Mouse (Mus musculus) heart, postnatal 14 days (tissue): ENCODE results near the gene Agpat3. TPM values are rescaled to one million over a fixed set of nuclear protein-coding genes. Genes with fewer than 3 reads are reported as not detected.
"Not testable (repeated sequence)": the region's sequence is repeated elsewhere in the genome, so short reads cannot be mapped to it uniquely, and the experiment has no call there.

Experiments
- DNase-seq, 2 experiments: peaks; one replicate each; pipeline ENCODE4 v3.0.0; 2021 to 2022
- intact Hi-C: fragments of 180-260 bp; cut with DNase I; formaldehyde crosslinking; loops from one replicate; pipeline ENCODE4 v1.15.1; 2025
- total RNA-seq, 2 experiments: library from RNA; stranded (reverse); gene quantifications; 2 replicates each; pipeline ENCODE4 v1.2.3; 2021

Gene Agpat3
- total RNA-seq, 2 experiments from 2014 or later: 246 to 265 TPM

- intact Hi-C loops: no loop called here
- DNase-seq: no peak
Observed at GRCm38 (mm10) chr10:78365555-78365954, 13.3 kb upstream of the Agpat3 start.

GRCm38 (mm10) chr10:78364106-78364505, 11.8 kb upstream of the Agpat3 start:
- DNase-seq: no peak
- intact Hi-C loops: loop anchor here (5.0 kb wide), 1 partner anchor 42 kb away; no protein-coding TSS in a partner anchor

- DNase-seq: no peak
- intact Hi-C loops: loop anchor here (5.0 kb wide), 1 partner anchor 41 kb away; no protein-coding TSS in a partner anchor
Observed at GRCm38 (mm10) chr10:78363366-78363765, 11.1 kb upstream of the Agpat3 start.

GRCm38 (mm10) chr10:78361951-78362350, 9.7 kb upstream of the Agpat3 start:
- DNase-seq: peak; percentile 17 to 50

GRCm38 (mm10) chr10:78360290-78360711, 8.0 kb upstream of the Agpat3 start:
- peak; percentile 52 to 66 for DNase-seq
- intact Hi-C loops: loop anchor here (5.0 kb wide), 1 partner anchor 38 kb away; no protein-coding TSS in a partner anchor

More at GRCm38 (mm10) chr10:78361951-78362350, 9.7 kb upstream of the Agpat3 start:
- intact Hi-C loops: loop anchor here (5.0 kb wide), 1 partner anchor 40 kb away; no protein-coding TSS in a partner anchor

GRCm38 (mm10) chr10:78358999-78359398, 6.7 kb upstream of the Agpat3 start:
- DNase-seq, intact Hi-C loops: not testable (repeated sequence)

- DNase-seq: no peak
- intact Hi-C loops: no loop called here
Observed at GRCm38 (mm10) chr10:78358266-78358665, 6.0 kb upstream of the Agpat3 start.

- intact Hi-C loops: no loop called here
- no peak for DNase-seq
Observed at GRCm38 (mm10) chr10:78357742-78358141, 5.5 kb upstream of the Agpat3 start.

- no peak for DNase-seq
- intact Hi-C loops: no loop called here
Observed at GRCm38 (mm10) chr10:78355931-78356593, 3.8 kb upstream of the Agpat3 start.

- intact Hi-C loops: loop anchor here (5.0 kb wide), 2 partner anchors 34 to 61 kb away; no protein-coding TSS in a partner anchor
- DNase-seq: no peak
Observed at GRCm38 (mm10) chr10:78353196-78353595, 907 bp upstream of the Agpat3 start.

- intact Hi-C loops: loop anchor here (5.0 kb wide), 2 partner anchors 35 to 60 kb away; no protein-coding TSS in a partner anchor
- DNase-seq: no peak
Observed at GRCm38 (mm10) chr10:78352666-78353030, 359 bp upstream of the Agpat3 start.

GRCm38 (mm10) chr10:78351564-78351886, 764 bp downstream of the Agpat3 start:
- intact Hi-C loops: loop anchor here (5.0 kb wide), 2 partner anchors 36 to 59 kb away; no protein-coding TSS in a partner anchor
- DNase-seq: no peak

GRCm38 (mm10) chr10:78350796-78351556, 1.3 kb downstream of the Agpat3 start:
- no peak for DNase-seq
- intact Hi-C loops: loop anchor here (5.0 kb wide), 2 partner anchors 36 to 59 kb away; no protein-coding TSS in a partner anchor

GRCm38 (mm10) chr10:78349464-78350165, 2.7 kb downstream of the Agpat3 start:
- no peak for DNase-seq
- intact Hi-C loops: loop anchor here (5.0 kb wide), 2 partner anchors 38 to 57 kb away; no protein-coding TSS in a partner anchor

- intact Hi-C loops: no loop called here
- no peak for DNase-seq
Observed at GRCm38 (mm10) chr10:78348211-78348610, 4.1 kb downstream of the Agpat3 start.

GRCm38 (mm10) chr10:78347486-78347885, 4.8 kb downstream of the Agpat3 start:
- intact Hi-C loops: no loop called here
- DNase-seq: no peak

- intact Hi-C loops: no loop called here
- no peak for DNase-seq
Observed at GRCm38 (mm10) chr10:78345466-78345865, 6.8 kb downstream of the Agpat3 start.

GRCm38 (mm10) chr10:78342091-78342490, 10.2 kb downstream of the Agpat3 start:
- intact Hi-C loops: no loop called here
- DNase-seq: no peak

- intact Hi-C loops: no loop called here
- DNase-seq: peak; percentile 65 to 66
Observed at GRCm38 (mm10) chr10:78338180-78338579, 14.1 kb downstream of the Agpat3 start.

- intact Hi-C loops: no loop called here
- DNase-seq: no peak
Observed at GRCm38 (mm10) chr10:78334923-78335561, 17.2 kb downstream of the Agpat3 start.
